Mouse (Mus musculus) yolk sac, embryonic 10.5 days (tissue): ENCODE measurements around the gene Lcp1.

Experiments
- DNase-seq: peaks from one replicate; pipeline ENCODE4 v3.0.0-alpha.2; 2017; ENCODE audit warnings: low spot score

Gene Lcp1

DNA sequence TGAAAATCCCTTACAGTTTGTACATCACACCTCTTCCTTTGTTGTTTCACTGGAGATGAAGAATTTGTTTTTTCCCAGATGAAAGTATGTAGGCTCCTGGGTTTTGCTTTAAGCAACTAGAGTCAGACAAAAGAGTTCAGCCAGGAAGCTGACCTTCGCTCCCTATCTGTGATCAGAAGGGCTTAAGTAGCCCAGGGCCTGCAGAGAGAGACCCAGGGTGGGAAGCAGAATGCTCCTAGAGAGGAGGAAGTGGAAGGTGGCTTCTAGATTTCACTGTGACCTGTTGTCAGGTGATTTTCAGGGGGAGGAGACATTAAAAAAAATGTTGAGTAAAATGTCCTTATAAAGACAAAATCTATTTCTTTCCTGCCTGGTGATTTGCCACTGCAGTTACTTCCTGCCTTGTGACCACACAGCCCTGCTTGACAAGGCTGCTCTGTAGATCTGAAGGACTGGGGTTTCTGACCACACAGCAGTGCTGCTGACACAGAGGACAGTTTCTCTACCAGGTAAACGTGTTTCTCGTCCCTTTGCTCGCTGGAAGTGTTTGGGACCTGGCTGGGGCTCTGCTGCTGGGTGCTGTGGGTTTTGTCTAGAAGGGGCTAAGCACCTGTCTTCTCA lies 45.6 kb downstream of the Lcp1 start:
- DNase-seq: peak; percentile 76

DNA sequence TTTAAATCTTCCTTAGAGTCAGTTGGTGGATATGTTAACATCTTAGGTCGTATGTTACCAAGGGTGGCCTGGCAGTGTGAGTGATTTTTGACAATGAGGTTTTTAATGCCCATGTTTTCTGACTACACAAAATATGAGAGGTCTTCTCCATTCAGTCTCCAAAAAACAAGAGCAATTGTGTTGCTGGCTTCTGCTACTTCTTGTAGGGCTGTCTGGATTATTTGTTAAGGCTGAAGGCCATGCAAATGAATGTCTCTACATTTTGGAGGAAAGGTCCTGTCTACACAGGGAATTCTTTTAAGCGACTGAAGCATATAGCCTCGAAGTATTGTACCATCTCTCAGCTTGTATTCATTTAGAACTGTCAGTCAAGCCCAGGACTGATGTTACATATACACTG lies 46.5 kb downstream of the Lcp1 start:
- DNase-seq: no peak

DNA sequence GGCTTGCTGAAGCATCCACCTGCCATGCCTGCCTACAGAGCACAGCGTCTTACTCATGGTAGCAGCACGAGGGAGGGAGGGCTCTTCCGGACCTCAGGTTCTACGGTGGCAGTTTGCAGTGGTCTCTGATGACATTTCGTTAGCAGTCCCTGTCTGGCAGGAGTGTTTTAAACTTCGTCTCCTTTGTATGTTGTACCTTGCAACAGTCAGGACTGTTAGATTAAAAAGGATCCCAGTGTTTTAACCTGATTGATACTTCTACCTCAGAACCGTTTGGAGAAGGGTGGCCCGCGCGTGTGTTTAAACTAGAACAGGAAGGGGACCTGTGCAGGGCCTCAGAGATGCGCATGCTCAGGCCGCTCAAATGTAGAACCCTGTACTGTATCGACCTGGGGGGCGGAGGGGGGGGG lies 47.5 kb downstream of the Lcp1 start:
- DNase-seq: no peak

DNA sequence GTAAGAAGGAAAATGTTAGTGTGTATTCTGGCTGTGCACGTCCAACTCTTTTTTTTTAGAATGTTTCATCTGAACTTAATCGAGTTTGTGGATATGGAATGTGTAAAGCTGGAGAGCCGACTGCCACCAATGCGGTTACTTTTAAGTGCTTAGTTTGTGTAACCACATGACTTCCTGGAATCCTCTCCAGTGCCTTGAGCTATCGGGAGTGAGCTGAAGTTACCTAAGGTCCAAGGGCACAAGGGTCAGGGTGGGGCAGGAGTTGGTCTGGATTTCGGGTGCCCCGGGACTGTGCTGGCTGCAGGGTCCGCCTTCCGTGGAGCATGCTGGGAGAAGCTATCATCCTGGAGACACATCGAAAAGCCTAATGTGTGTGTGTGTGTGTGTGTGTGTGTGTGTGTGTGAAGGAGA lies 47.9 kb downstream of the Lcp1 start:
- peak; percentile 82 for DNase-seq

DNA sequence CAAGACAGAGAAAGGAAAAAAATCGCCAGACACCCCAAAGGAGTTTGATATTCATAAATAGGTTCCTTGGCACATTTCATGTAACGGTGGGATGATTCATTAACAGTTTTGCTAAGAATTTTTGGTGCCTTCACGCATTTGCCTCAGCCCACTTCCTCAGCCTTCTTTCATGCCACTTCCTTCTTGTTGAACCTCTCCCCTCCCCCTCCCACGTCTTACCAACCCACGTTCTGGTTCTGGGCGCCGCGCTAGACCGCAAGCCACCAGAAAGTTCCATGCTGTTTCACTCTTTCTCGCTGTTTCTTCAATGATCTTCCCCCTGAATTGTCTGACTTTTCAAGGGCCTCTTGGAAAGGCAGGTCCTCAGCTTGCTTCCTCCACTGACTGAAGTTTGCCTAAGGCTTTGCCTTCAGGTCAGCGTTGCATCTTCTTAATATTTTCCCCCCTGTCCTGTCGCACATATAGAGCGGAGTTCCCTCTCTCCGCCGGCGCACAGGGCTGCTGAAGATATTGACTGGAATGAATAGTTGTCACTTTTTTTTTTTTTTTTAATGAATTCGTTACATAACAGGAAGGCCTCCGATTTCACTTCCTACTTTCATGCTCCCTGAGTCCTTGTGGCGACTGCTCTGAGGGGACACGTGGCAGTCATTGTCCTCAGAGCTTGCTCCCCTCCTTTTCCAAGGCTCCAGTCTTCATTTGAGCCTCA lies 48.5 kb downstream of the Lcp1 start:
- no peak for DNase-seq

DNA sequence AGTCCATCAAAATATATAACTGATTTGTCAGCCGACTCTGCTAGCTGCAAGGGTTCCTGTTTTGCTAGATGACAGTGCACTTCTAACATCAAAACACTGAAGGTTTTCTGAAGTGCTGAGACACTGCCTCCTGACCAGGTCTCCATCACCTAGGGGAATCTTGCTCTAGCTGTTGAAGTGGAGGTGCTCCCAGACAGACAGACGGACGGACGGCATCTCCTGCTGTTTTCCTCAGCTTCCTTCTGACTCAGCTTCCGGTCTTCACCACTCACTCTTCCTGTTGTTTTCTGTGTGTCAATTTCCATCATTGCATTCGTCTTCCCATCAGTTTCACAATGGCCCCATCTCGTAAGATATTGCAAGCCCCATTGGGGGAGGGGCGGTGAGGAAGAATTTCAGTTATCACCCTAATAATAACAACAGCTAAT lies 49.7 kb downstream of the Lcp1 start:
- no peak for DNase-seq

DNA sequence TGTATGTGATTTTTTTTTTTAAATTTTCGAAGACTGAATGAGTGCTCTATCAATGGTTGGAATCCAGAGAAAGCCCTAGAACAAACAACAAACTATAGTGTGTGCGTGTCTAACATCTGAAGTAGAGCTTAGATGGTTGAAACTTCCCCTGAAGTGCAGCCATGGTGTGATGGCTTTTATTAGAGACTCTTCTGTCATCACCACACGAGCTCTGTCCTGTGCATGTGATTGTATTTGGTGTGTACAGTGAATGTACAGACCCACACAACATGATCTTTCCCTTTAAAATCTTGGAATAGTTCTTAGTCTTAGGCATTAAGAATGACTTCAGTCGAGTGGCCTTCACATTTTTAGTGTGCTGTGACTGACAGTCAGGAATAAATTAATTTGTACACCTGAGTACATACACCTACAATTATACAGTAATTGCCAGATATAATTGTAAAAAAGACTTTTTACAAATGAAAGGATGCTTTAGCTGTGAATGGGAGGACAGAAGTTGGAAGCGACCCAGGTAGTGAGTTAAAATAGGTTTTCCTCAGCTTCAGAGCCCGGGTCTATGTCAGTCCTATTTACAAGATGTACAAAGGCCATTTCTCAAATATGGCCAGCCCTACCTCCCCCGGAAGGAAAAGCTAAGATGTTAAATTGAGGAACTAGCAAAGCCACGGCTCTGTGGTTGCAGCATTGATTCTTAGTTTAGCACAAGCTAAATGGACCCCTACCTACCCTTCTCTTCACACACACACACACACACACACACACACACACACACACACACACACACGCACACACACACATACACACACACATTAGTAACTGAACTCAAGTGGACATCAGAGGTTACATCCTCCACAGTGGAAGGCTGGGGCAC lies 50.4 kb downstream of the Lcp1 start:
- DNase-seq: no peak

DNA sequence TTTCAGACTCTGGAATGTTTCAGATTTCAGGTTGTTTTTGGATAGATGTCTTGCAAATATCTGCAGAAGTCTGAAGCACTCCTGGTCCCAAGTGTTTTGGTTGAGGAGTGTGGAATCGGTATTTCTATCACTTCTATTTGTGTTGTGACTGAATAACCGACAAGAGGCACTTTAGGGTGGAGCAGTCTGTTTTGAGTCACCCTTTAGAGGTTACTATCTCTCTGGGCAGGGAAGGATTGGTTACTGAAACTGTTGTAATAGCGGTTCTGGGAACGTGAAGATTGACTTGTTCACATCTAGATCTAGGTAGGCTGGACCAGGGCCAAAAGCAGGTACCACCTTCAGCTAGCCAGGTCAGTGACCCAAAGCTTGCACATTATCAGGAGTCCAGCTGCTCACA lies 51.5 kb downstream of the Lcp1 start:
- DNase-seq: no peak

DNA sequence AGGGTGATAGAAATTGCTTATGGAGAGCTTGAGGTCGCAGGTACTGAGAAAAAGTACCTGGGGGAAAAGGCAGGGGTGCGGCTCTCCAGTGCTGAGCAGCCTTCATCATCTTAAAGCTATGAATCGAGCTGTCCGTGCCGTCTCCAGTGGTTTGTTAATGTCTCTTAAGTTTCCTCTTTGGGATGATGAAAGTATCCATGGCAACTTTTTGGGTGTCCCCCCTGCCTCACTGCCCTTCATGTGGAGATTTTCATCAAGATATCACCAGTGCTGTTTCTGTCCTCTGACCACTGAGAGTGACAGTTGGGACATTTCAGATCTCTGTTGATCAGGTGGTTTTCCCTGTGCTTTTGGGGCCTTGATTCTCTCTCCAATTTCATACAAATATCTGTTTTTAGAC lies 51.9 kb downstream of the Lcp1 start:
- DNase-seq: no peak

- no peak for DNase-seq
Observed at GRCm38 (mm10) chr14:75184069-75184790, 53.3 kb downstream of the Lcp1 start.

DNA sequence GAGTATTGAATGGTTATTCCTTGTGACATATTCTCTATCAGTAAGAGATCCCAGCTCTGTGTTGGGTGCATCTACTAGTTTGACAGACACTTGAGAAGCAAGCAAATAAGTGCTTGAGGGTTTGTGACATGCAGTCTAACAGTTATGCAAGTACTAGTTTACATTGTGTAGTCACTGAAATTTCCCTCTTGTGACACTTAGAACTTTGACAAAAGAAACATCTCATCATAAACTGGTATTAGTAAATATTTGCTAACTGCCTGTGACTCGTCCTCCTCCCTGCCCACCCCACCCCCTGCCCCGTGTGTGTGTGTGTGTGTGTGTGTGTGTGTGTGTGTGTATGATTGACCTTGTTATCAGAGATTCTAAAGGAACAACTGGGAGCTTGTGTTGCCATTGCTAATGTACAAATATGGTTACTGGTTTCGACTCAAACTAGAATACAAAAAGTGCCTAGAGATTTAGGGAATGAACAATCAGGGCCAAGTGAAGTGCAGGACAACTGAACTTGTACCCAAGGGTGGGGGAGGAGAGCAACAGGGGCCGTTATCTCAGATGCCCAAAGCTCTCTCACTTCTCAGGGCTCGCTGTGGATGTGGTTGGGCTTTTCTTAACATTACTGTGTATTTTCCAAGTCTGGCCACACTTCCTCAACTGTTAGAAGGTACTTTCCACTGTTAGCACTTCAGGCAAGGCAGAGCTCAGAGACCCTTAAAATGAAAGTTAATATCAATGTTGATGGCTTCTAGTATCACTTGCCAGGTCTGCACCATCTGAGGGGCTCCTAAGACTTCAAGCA lies 55.1 kb downstream of the Lcp1 start:
- DNase-seq: no peak

DNA sequence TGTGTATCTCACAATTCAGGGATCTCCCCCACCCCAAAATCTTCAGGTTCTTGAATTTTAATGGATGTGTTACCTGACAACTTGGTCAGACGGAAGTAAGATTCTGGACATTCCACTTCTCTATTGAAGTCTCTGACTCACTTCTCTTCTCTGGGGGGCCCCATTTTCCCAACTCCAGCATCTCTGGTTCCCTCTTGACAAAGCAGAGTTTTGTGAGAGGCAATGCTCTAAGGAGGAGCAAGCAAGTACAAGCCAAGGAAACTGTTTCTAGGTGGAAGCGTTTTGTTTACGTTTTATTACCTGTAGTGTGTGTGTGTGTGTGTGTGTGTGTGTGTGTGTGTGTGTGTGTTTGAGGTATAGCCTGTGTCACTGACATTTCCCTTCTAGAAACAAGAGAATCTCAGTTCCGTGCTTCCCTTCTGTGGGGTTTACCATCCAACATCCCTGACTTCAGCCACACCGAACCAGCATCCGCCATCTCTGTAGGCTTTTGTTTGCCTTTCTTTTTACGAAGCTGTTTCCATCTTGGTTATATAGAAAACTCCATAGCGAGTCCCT lies 56.0 kb downstream of the Lcp1 start:
- no peak for DNase-seq

GRCm38 (mm10) chr14:75188521-75188920 lies 57.6 kb downstream of the Lcp1 start:
- no peak for DNase-seq

GRCm38 (mm10) chr14:75189031-75189430 lies 58.1 kb downstream of the Lcp1 start:
- no peak for DNase-seq

DNA sequence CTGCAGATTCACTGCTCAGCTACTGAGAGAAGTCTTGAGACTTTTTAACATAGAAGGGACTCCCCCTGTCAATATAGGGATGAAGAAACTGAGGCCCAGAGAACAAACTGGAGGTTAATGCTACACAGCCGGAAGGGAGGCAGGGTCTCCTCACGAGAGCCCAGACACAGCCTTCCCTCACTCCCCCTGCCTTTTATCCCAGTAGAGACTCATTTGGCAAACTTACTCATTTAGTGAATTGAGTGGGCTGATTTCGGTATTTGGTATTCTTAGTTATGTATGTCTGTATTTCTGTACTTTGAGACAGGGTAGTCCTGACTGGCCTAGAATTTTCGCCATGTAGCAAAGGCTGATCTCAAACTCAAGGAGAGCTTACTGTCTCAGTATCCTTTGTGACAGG lies 59.8 kb downstream of the Lcp1 start:
- no peak for DNase-seq

DNA sequence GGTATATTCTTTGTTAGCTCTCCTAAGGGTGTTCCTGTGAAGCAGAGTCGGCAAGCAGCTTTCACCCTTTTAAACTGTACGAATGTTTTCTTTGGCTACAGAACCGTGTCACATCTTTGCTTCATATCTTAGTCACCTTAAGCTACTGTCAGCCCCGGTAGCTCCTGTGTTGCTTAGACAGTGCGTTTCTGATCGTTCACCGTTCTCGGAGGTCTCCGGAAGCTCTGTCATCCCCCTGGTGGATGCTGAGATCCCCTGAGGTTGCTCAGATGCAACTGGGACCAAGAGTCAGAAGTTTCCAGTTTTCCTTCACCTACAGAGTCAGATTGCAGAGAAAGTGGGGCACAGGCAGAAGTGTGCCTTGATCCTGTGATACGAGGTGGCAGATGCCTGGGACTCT lies 61.5 kb downstream of the Lcp1 start:
- no peak for DNase-seq

GRCm38 (mm10) chr14:75192858-75193257 lies 62.0 kb downstream of the Lcp1 start:
- no peak for DNase-seq

GRCm38 (mm10) chr14:75195530-75195929 lies 64.6 kb downstream of the Lcp1 start:
- no peak for DNase-seq

DNA sequence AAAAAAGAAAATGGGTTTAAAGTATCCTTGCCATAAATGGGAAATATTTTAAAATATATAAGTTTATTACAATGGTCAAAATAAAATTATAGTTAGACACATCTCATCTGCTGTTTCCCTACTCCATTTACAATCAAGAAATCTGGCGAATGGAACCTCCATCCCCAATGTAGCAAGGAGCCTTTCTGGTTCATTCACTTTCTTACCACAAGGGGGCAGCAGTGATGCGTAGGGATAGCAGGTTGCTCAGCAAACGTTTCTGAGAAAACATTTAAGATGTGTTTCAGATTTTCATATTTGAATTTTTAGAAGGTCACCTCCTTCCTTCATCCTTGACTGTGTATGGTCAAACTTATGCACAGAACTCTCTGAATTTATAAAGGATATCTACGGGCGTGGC lies 66.1 kb downstream of the Lcp1 start:
- peak; percentile 63 for DNase-seq

DNA sequence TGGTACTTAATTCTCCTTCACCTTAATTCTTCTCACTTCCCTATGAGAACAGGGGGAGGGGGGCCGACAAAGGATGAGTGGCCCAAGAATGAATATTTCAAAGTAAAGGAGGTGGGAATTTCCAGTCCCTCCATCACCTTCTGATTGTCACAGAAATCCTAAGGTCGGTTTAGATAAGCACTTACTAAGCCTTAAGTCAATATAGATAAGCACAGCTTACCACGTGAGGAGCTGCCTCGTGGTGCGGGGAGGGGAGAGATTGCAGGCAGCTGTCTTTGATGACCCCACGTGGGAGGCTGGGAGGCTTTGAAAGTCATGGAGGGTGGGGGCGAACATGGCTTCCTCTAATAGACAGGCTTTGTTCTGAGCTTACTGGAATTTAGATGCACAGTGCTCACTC lies 66.8 kb downstream of the Lcp1 start:
- peak; percentile 90 for DNase-seq

GRCm38 (mm10) chr14:75205363-75206051 lies 74.6 kb downstream of the Lcp1 start:
- DNase-seq: no peak
